Mouse (Mus musculus) ES-E14 (cell line): Measurements from ENCODE around the gene Fam20a. TPM values are rescaled to one million over a fixed set of nuclear protein-coding genes. Genes with fewer than 3 reads are reported as not detected.

Source experiments
- DNase-seq: peaks from one replicate; pipeline ENCODE4 v3.0.0-alpha.2; 2013; ENCODE audit warnings: low read depth, low spot score
- H3K27ac ChIP-seq: 2 replicates; pipeline ENCODE4 v1.5.1; 2012; ENCODE audit warnings: low read depth, mild to moderate bottlenecking, low read length, moderate library complexity, mixed read lengths; ENCODE audit not compliant: poor library complexity, insufficient read depth, severe bottlenecking
- H3K36me3 ChIP-seq: 2 replicates; pipeline ENCODE4 v1.6.1; 2012; ENCODE audit warnings: mild to moderate bottlenecking, low read length, moderate library complexity, mixed read lengths; ENCODE audit not compliant: control insufficient read depth, poor library complexity, insufficient read depth, severe bottlenecking
- H3K4me1 ChIP-seq, 2 experiments: fragments of 150-350 bp in 1 of 2; sonication (generic) in 1 of 2; 2 replicates each; pipeline ENCODE4 v1.6.1; 2012; ENCODE audit warnings: low read length in 2 of 2, mild to moderate bottlenecking in 1 of 2, mixed read lengths in 1 of 2; ENCODE audit not compliant: control insufficient read depth in 2 of 2, insufficient read depth in 2 of 2, poor library complexity in 1 of 2
- H3K4me3 ChIP-seq, 2 experiments: fragments of 150-350 bp in 1 of 2; sonication (generic) in 1 of 2; 2 replicates each; pipeline ENCODE4 v1.5.1; 2012; ENCODE audit warnings: low read length in 2 of 2, low read depth in 1 of 2, mild to moderate bottlenecking in 1 of 2, mixed read lengths in 1 of 2; ENCODE audit not compliant: insufficient read depth in 1 of 2, poor library complexity in 1 of 2, severe bottlenecking in 1 of 2
- H3K9ac ChIP-seq: 2 replicates; pipeline ENCODE4 v1.6.1; 2012; ENCODE audit warnings: low read depth, mild to moderate bottlenecking, low read length, mixed read lengths; ENCODE audit not compliant: poor library complexity, insufficient read depth, severe bottlenecking
- H3K9me3 ChIP-seq: fragments of 150-350 bp; sonication (generic); 2 replicates; pipeline ENCODE4 v1.6.1; 2012; ENCODE audit warnings: low read depth, mild to moderate bottlenecking, low read length; ENCODE audit not compliant: control insufficient read depth, insufficient read depth
- CHD2 ChIP-seq: IDR thresholded peaks from 2 replicates; pipeline ENCODE4 v1.6.1; 2014; ENCODE audit warnings: mild to moderate bottlenecking, low read depth, low read length, inconsistent platforms
- HCFC1 ChIP-seq: IDR thresholded peaks from 2 replicates; pipeline ENCODE4 v1.6.1; 2012; ENCODE audit warnings: low read length, inconsistent platforms, borderline replicate concordance; ENCODE audit not compliant: insufficient read depth
- MAFK ChIP-seq: IDR thresholded peaks from 2 replicates; pipeline ENCODE4 v1.6.1; 2014; ENCODE audit warnings: mild to moderate bottlenecking, low read depth, low read length, inconsistent platforms; ENCODE audit not compliant: insufficient read depth
- ZC3H11A ChIP-seq: IDR thresholded peaks from 2 replicates; pipeline ENCODE4 v1.6.1; 2012; ENCODE audit warnings: low read depth, mild to moderate bottlenecking, inconsistent platforms, low read length, borderline replicate concordance
- ZNF384 ChIP-seq: IDR thresholded peaks from 2 replicates; pipeline ENCODE4 v1.6.1; 2012; ENCODE audit warnings: low read depth, low read length, inconsistent platforms
- in situ Hi-C, 2 experiments: fragments of 600-800 bp; cut with MboI; formaldehyde crosslinking; loops; one replicate each; pipeline ENCODE4 v1.15.1; 2025; ENCODE audit warnings: low sequenced_read_pairs in 2 of 2, inconsistent platforms in 1 of 2; ENCODE audit not compliant: unreplicated experiment in 2 of 2
- total RNA-seq: library from RNA; depleted of rRNA; stranded (reverse); fragments of 300-350 nt; gene quantifications from 2 replicates; pipeline ENCODE4 v1.2.3, GENCODE M21; 2012

The Fam20a gene
- total RNA-seq, 1 experiment: 0.45 TPM

GRCm38 (mm10) chr11:109758616-109759215 is 36.6 kb upstream of the Fam20a start:
- in situ Hi-C loops: no loop called here
- no peaks in the 10 kb centered on the region for H3K4me1 ChIP-seq
- no peak for DNase-seq
- no peak overlapping the region for H3K4me3 ChIP-seq
- H3K9ac ChIP-seq: no peak overlapping the region
- H3K9me3 ChIP-seq: no peaks in the 10 kb centered on the region
- H3K36me3 ChIP-seq: no peaks in the 10 kb centered on the region
- no peak overlapping the region for H3K27ac ChIP-seq
- TF ChIP-seq CHD2 (no peak), HCFC1 (no peak), ZC3H11A (no peak), MAFK (no peak), ZNF384 (no peak)

GRCm38 (mm10) chr11:109754105-109754602 is 32.1 kb upstream of the Fam20a start:
- TF ChIP-seq ZC3H11A: no peak
- no peak for TF ChIP-seq ZNF384
- no peak for TF ChIP-seq CHD2
- no peak for TF ChIP-seq HCFC1
- TF ChIP-seq MAFK: no peak
- no peaks in the 10 kb centered on the region for H3K36me3 ChIP-seq
- in situ Hi-C loops: no loop called here
- DNase-seq: no peak
- H3K9me3 ChIP-seq: no peaks in the 10 kb centered on the region
- H3K9ac ChIP-seq: no peak overlapping the region
- H3K4me1 ChIP-seq: 0 out of 4 replicates have a peak, but pooled peaks cover 0 to 2% of the 10 kb centered on the region in 2 experiments
- H3K27ac ChIP-seq: no peak overlapping the region
- H3K4me3 ChIP-seq: no peak overlapping the region

GRCm38 (mm10) chr11:109751636-109752603 is 29.8 kb upstream of the Fam20a start:
- TF ChIP-seq ZC3H11A: no peak
- no peak for TF ChIP-seq ZNF384
- TF ChIP-seq CHD2: no peak
- TF ChIP-seq HCFC1: no peak
- no peak for TF ChIP-seq MAFK
- Histone ChIP-seq H3K4me1 (0 out of 4 replicates have a peak, but pooled peaks cover 0 to 2% of the 10 kb centered on the region in 2 experiments), H3K4me3 (no peak overlapping the region), H3K36me3 (no peaks in the 10 kb centered on the region), H3K9ac (no peak overlapping the region), H3K9me3 (no peaks in the 10 kb centered on the region), H3K27ac (no peak overlapping the region)
- peak; percentile 28 for DNase-seq
- in situ Hi-C loops: no loop called here

- no peak for TF ChIP-seq ZC3H11A
- no peak overlapping the region for H3K27ac ChIP-seq
- no peaks in the 10 kb centered on the region for H3K4me1 ChIP-seq
- no peak overlapping the region for H3K9ac ChIP-seq
- in situ Hi-C loops: no loop called here
- H3K36me3 ChIP-seq: no peaks in the 10 kb centered on the region
- no peak overlapping the region for H3K4me3 ChIP-seq
- no peaks in the 10 kb centered on the region for H3K9me3 ChIP-seq
- DNase-seq: no peak
Measured at GRCm38 (mm10) chr11:109745210-109745609, 23.1 kb upstream of the Fam20a start.
